Mouse (Mus musculus) gastrocnemius, postnatal 25 days (tissue): ENCODE data around the gene Cplx2. TPM values are rescaled to one million over a fixed set of nuclear protein-coding genes. Genes with fewer than 3 reads are reported as not detected.
A peak's percentile ranks its signal among the peaks of the same experiment; 100 is the strongest.

Source experiments
- DNase-seq: peaks from one replicate; pipeline ENCODE4 v3.0.0; 2022
- long read RNA-seq, 2 experiments: library from polyadenylated mRNA; stranded (forward); transcript quantifications; one replicate each; pipeline ENCODE4 v2.0.0; 2021
- total RNA-seq, 2 experiments: library from RNA; stranded (reverse); gene quantifications; 1 replicate in 1 of 2; 2 replicates in 1 of 2; pipeline ENCODE4 v1.2.3; 2021

Gene Cplx2
- total RNA-seq: 1 to 10 TPM; 1.3 to 1.7 TPM
- long read RNA-seq, experiment 1: 0 reads
- long read RNA-seq, experiment 2, partial matches to known transcripts: 0 of 2 reads
- long read RNA-seq, experiment 2, other reads (novel, unspliced or antisense): 2 of 2 reads

GRCm38 (mm10) chr13:54371049-54371386, at the start of gene Cplx2:
TSS of gene Cplx2 (plus strand) at chr13:54371349.
- no peak for DNase-seq

GRCm38 (mm10) chr13:54322396-54323306, 48.5 kb upstream of the Cplx2 start:
- DNase-seq: no peak

- no peak for DNase-seq
Measured at GRCm38 (mm10) chr13:54323307-54324165, 47.6 kb upstream of the Cplx2 start.

GRCm38 (mm10) chr13:54324178-54324577, 47.0 kb upstream of the Cplx2 start:
- DNase-seq: no peak

GRCm38 (mm10) chr13:54325814-54326213, 45.3 kb upstream of the Cplx2 start:
- DNase-seq: no peak

GRCm38 (mm10) chr13:54326686-54327447, 44.3 kb upstream of the Cplx2 start:
- no peak for DNase-seq

- no peak for DNase-seq
Measured at GRCm38 (mm10) chr13:54328029-54328428, 43.1 kb upstream of the Cplx2 start.

GRCm38 (mm10) chr13:54328954-54329490, 42.1 kb upstream of the Cplx2 start:
- no peak for DNase-seq

- DNase-seq: peak; percentile 91
Measured at GRCm38 (mm10) chr13:54331825-54332675, 39.1 kb upstream of the Cplx2 start.

GRCm38 (mm10) chr13:54332921-54333477, 38.1 kb upstream of the Cplx2 start:
- DNase-seq: no peak

- DNase-seq: no peak
Measured at GRCm38 (mm10) chr13:54337058-54337457, 34.1 kb upstream of the Cplx2 start.

- no peak for DNase-seq
Measured at GRCm38 (mm10) chr13:54337541-54337940, 33.6 kb upstream of the Cplx2 start.

GRCm38 (mm10) chr13:54338815-54339214, 32.3 kb upstream of the Cplx2 start:
- no peak for DNase-seq

GRCm38 (mm10) chr13:54345885-54346647, 25.1 kb upstream of the Cplx2 start:
- no peak for DNase-seq

GRCm38 (mm10) chr13:54348011-54348410, 23.1 kb upstream of the Cplx2 start:
- no peak for DNase-seq

GRCm38 (mm10) chr13:54349126-54349759, 21.9 kb upstream of the Cplx2 start:
- no peak for DNase-seq

GRCm38 (mm10) chr13:54357420-54357819, 13.7 kb upstream of the Cplx2 start:
- DNase-seq: no peak

GRCm38 (mm10) chr13:54359181-54359580, 12.0 kb upstream of the Cplx2 start:
- no peak for DNase-seq

GRCm38 (mm10) chr13:54364686-54365085, 6.5 kb upstream of the Cplx2 start:
- no peak for DNase-seq
